Mouse (Mus musculus) MEL (cell line): Measurements from ENCODE around the gene Trim38.
A peak's percentile ranks its signal among the peaks of the same experiment; 100 is the strongest.

Experiments used
- CTCF ChIP-seq, 3 experiments: IDR thresholded peaks in 2 of 3; conservative IDR thresholded peaks in 1 of 3; 2 replicates each; pipeline ENCODE4 v1.5.1; 2011 to 2012; ENCODE audit warnings: low read length in 3 of 3, low read depth in 2 of 3, mild to moderate bottlenecking in 2 of 3, improper control_type of control experiment in 1 of 3, inconsistent platforms in 1 of 3, mixed read lengths in 1 of 3, moderate library complexity in 1 of 3; ENCODE audit not compliant: control insufficient read depth in 1 of 3, insufficient read depth in 1 of 3, poor library complexity in 1 of 3, severe bottlenecking in 1 of 3
- E2F4 ChIP-seq: IDR thresholded peaks from 2 replicates; pipeline ENCODE4 v1.6.1; 2011; ENCODE audit warnings: low read depth, low read length, improper control_type of control experiment, borderline replicate concordance
- MAX ChIP-seq: IDR thresholded peaks from 2 replicates; pipeline ENCODE4 v1.6.1; 2011; ENCODE audit warnings: low read length, improper control_type of control experiment
- POLR2A ChIP-seq, 2 experiments: IDR thresholded peaks; 2 replicates each; pipeline ENCODE4 v1.6.1; 2011 to 2012; ENCODE audit warnings: low read length in 2 of 2, mild to moderate bottlenecking in 2 of 2, control low read depth in 1 of 2, improper control_type of control experiment in 1 of 2, low read depth in 1 of 2, moderate library complexity in 1 of 2; ENCODE audit not compliant: control insufficient read depth in 1 of 2, insufficient read depth in 1 of 2, poor library complexity in 1 of 2
- RCOR1 ChIP-seq: IDR thresholded peaks from 2 replicates; pipeline ENCODE4 v1.6.1; 2012; ENCODE audit warnings: low read depth, mild to moderate bottlenecking, inconsistent platforms, low read length, improper control_type of control experiment
- SIN3A ChIP-seq: IDR thresholded peaks from 2 replicates; pipeline ENCODE4 v1.6.1; 2012; ENCODE audit warnings: low read length, improper control_type of control experiment, inconsistent platforms
- SMC3 ChIP-seq: IDR thresholded peaks from 2 replicates; pipeline ENCODE4 v1.6.1; 2011; ENCODE audit warnings: low read depth, low read length, improper control_type of control experiment
- ZMIZ1 ChIP-seq: IDR thresholded peaks from 2 replicates; pipeline ENCODE4 v1.6.1; 2012; ENCODE audit warnings: low read depth, mild to moderate bottlenecking, inconsistent platforms, low read length, improper control_type of control experiment, moderate library complexity
- ZNF384 ChIP-seq: IDR thresholded peaks from 2 replicates; pipeline ENCODE4 v1.6.1; 2012; ENCODE audit warnings: low read depth, mild to moderate bottlenecking, inconsistent platforms, low read length, improper control_type of control experiment

- TF ChIP-seq MAX (no peak), CTCF (IDR thresholded peaks at IDR 0.05 in 2 of 3, conservative IDR thresholded peaks at IDR 0.05 in 1 of 3; ENCODE audit: control insufficient read depth in 1 of 3, insufficient read depth in 1 of 3, low read depth in 2 of 3, low read length in 3 of 3, poor library complexity in 1 of 3, severe bottlenecking in 1 of 3) (no peak), E2F4 (no peak), ZMIZ1 (no peak), RCOR1 (no peak), POLR2A (IDR thresholded peaks at IDR 0.05; ENCODE audit: control insufficient read depth in 1 of 2, insufficient read depth in 1 of 2, low read depth in 1 of 2, low read length in 2 of 2, poor library complexity in 1 of 2) (peak; percentile 71 to 97; a peak in 3 of 4 replicates), ZNF384 (no peak), SIN3A (no peak), SMC3 (no peak)
These were observed 8.5 kb upstream of the Trim38 start, which contains the start of gene Hist1h4a for GRCm38 (mm10) chr13:23760972-23761864.
